Mouse (Mus musculus) stomach, embryonic 14.5 days (tissue): ENCODE measurements at regions not wholly inside any gene's neighbourhood (a gene's known extent, or its start where the extent isn't known, plus 50 kb on each side); places are given as distances from the start of the nearest gene placed in this dataset.

Experiments used
- ATAC-seq: fragments of 200-750 bp; cut with Nextera tagmentation; 2 replicates; pipeline ENCODE4 v1.8.0; 2017; ENCODE audit warnings: low read depth, moderate TSS enrichment; ENCODE audit not compliant: insufficient number of reproducible peaks, insufficient read depth, low FRiP score
- H3K27ac ChIP-seq: fragments of 300-500 bp; sonication (generic); 2 replicates; pipeline ENCODE4 v1.5.1; 2014; ENCODE audit warnings: mild to moderate bottlenecking, low read length, moderate library complexity, mixed read lengths
- H3K27me3 ChIP-seq: fragments of 300-500 bp; sonication (generic); 2 replicates; pipeline ENCODE4 v1.6.1; 2014; ENCODE audit warnings: low read length, control low read depth, mixed read lengths; ENCODE audit not compliant: control insufficient read depth, insufficient read depth
- H3K36me3 ChIP-seq: fragments of 300-500 bp; sonication (generic); 2 replicates; pipeline ENCODE4 v1.6.1; 2014; ENCODE audit warnings: mild to moderate bottlenecking, control low read depth, low read length, moderate library complexity, mixed read lengths; ENCODE audit not compliant: control insufficient read depth, insufficient read depth
- H3K4me1 ChIP-seq: fragments of 300-500 bp; sonication (generic); 2 replicates; pipeline ENCODE4 v1.6.1; 2014; ENCODE audit warnings: low read length, control low read depth, mixed read lengths; ENCODE audit not compliant: control insufficient read depth, insufficient read depth
- H3K4me2 ChIP-seq: fragments of 300-500 bp; sonication (generic); replicated peaks from 2 replicates; pipeline ENCODE4 v1.6.1; 2014; ENCODE audit warnings: low read depth, low read length, control low read depth
- H3K4me3 ChIP-seq: fragments of 300-500 bp; sonication (generic); 2 replicates; pipeline ENCODE4 v1.5.1; 2014; ENCODE audit warnings: low read depth, low read length, control low read depth
- H3K9ac ChIP-seq: fragments of 300-500 bp; sonication (generic); replicated peaks from 2 replicates; pipeline ENCODE4 v1.6.1; 2014; ENCODE audit warnings: low read depth, mild to moderate bottlenecking, control low read depth, low read length, moderate library complexity, mixed read lengths
- H3K9me3 ChIP-seq: fragments of 300-500 bp; sonication (generic); 2 replicates; pipeline ENCODE4 v1.6.1; 2016; ENCODE audit warnings: low read depth, low read length, control low read depth; ENCODE audit not compliant: control insufficient read depth
- WGBS: fragments of 180-500 bp; shearing (Covaris S2); extraction: QIAGEN DNeasy Blood & Tissue Kit; methylation state at CpG from one replicate; pipeline ENCODE4 v1.1.7; 2014; 5-methylcytosine and 5-hydroxymethylcytosine counted together

- H3K36me3 ChIP-seq: no peaks in the 10 kb centered on the region
- 80% methylated on average over 5 of the region's 5 CpGs for WGBS
- no peaks in the 10 kb centered on the region for H3K9me3 ChIP-seq
- H3K9ac ChIP-seq: no peak overlapping the region
- no peak overlapping the region for H3K4me3 ChIP-seq
- peaks cover 3% of the 10 kb centered on the region; the same call in 1 of the 2 replicates for H3K4me1 ChIP-seq
- no peak overlapping the region for H3K27ac ChIP-seq
- no peaks in the 10 kb centered on the region for H3K27me3 ChIP-seq
- no peak for ATAC-seq
- no peak overlapping the region for H3K4me2 ChIP-seq
Measured at GRCm38 (mm10) chr15:93913462-93913861, 317.8 kb upstream of the Prickle1 start.

- Histone ChIP-seq H3K27me3 (no peaks in the 10 kb centered on the region), H3K27ac (no peak overlapping the region), H3K4me2 (no peak overlapping the region), H3K4me3 (no peak overlapping the region), H3K9ac (no peak overlapping the region), H3K36me3 (no peaks in the 10 kb centered on the region), H3K9me3 (no peaks in the 10 kb centered on the region), H3K4me1 (peaks cover 3% of the 10 kb centered on the region; the same call in 1 of the 2 replicates)
- ATAC-seq: no peak
- WGBS: 41% methylated on average over 7 of the region's 7 CpGs
Measured at GRCm38 (mm10) chr15:93913041-93913440, 317.4 kb upstream of the Prickle1 start.

- no peaks in the 10 kb centered on the region for H3K27me3 ChIP-seq
- no peak overlapping the region for H3K4me3 ChIP-seq
- no peak for ATAC-seq
- H3K9ac ChIP-seq: no peak overlapping the region
- no peaks in the 10 kb centered on the region for H3K9me3 ChIP-seq
- WGBS: 18% methylated on average over 11 of the region's 11 CpGs
- H3K4me1 ChIP-seq: peaks cover 3% of the 10 kb centered on the region; the same call in 1 of the 2 replicates
- H3K4me2 ChIP-seq: no peak overlapping the region
- H3K36me3 ChIP-seq: no peaks in the 10 kb centered on the region
- H3K27ac ChIP-seq: no peak overlapping the region
Measured at GRCm38 (mm10) chr15:93910981-93911431, 315.3 kb upstream of the Prickle1 start.

GRCm38 (mm10) chr15:93910158-93910557, 314.5 kb upstream of the Prickle1 start:
- Histone ChIP-seq H3K9me3 (no peaks in the 10 kb centered on the region), H3K4me3 (no peak overlapping the region), H3K36me3 (no peaks in the 10 kb centered on the region), H3K4me2 (no peak overlapping the region), H3K27me3 (no peaks in the 10 kb centered on the region), H3K4me1 (peaks cover 3% of the 10 kb centered on the region; the same call in 1 of the 2 replicates), H3K9ac (no peak overlapping the region), H3K27ac (no peak overlapping the region)
- no peak for ATAC-seq
- WGBS: 80% methylated on average over 3 of the region's 3 CpGs

GRCm38 (mm10) chr15:93903671-93904603, 308.2 kb upstream of the Prickle1 start:
- Histone ChIP-seq H3K36me3 (no peaks in the 10 kb centered on the region), H3K9me3 (no peaks in the 10 kb centered on the region), H3K4me1 (0 out of 2 replicates have a peak, but pooled peaks cover 8% of the 10 kb centered on the region), H3K4me3 (no peak overlapping the region), H3K27ac (no peak overlapping the region), H3K4me2 (no peak overlapping the region), H3K27me3 (no peaks in the 10 kb centered on the region), H3K9ac (no peak overlapping the region)
- ATAC-seq: no peak
- WGBS: 41% methylated on average over 18 of the region's 18 CpGs

GRCm38 (mm10) chr15:93882826-93883225, 287.1 kb upstream of the Prickle1 start:
- ATAC-seq: no peak
- 84% methylated on average over 8 of the region's 8 CpGs for WGBS

GRCm38 (mm10) chr15:93881276-93881675, 285.6 kb upstream of the Prickle1 start:
- H3K27ac ChIP-seq: no peak overlapping the region
- no peak overlapping the region for H3K4me2 ChIP-seq
- H3K9ac ChIP-seq: no peak overlapping the region
- ATAC-seq: no peak
- H3K36me3 ChIP-seq: no peaks in the 10 kb centered on the region
- H3K4me3 ChIP-seq: no peak overlapping the region
- H3K9me3 ChIP-seq: no peaks in the 10 kb centered on the region
- no peaks in the 10 kb centered on the region for H3K27me3 ChIP-seq
- no peaks in the 10 kb centered on the region for H3K4me1 ChIP-seq

More at GRCm38 (mm10) chr15:93882826-93883225, 287.1 kb upstream of the Prickle1 start:
- no peak overlapping the region for H3K4me2 ChIP-seq
- no peaks in the 10 kb centered on the region for H3K27me3 ChIP-seq
- no peaks in the 10 kb centered on the region for H3K9me3 ChIP-seq
- H3K36me3 ChIP-seq: no peaks in the 10 kb centered on the region
- no peak overlapping the region for H3K4me3 ChIP-seq
- H3K4me1 ChIP-seq: no peaks in the 10 kb centered on the region
- H3K9ac ChIP-seq: no peak overlapping the region
- no peak overlapping the region for H3K27ac ChIP-seq

- H3K27me3 ChIP-seq: no peaks in the 10 kb centered on the region
- WGBS: 88% methylated on average over 8 of the region's 8 CpGs
- H3K4me3 ChIP-seq: no peak overlapping the region
- no peaks in the 10 kb centered on the region for H3K4me1 ChIP-seq
- H3K4me2 ChIP-seq: no peak overlapping the region
- H3K9ac ChIP-seq: no peak overlapping the region
- H3K9me3 ChIP-seq: no peaks in the 10 kb centered on the region
- no peaks in the 10 kb centered on the region for H3K36me3 ChIP-seq
- ATAC-seq: no peak
- no peak overlapping the region for H3K27ac ChIP-seq
Measured at GRCm38 (mm10) chr15:93880302-93880701, 284.6 kb upstream of the Prickle1 start.
